Comparison of ENCODE assay signal across 17 mouse cellular contexts in genomic region chr2:149917162-149917561, GRCm38 (mm10).
DNase-seq lines count a peak whose midpoint lies in the region; ATAC-seq lines count a peak whose summit lies in the region.
"Had no signal": no experiment of that assay in that cellular context is flagged by ENCODE, and none has a peak within 500 bp of the region (broad histone marks: within the 10 kb centered on the region; RNA-seq: fewer than 3 reads in every experiment).

No protein-coding gene starts in this region.

- DNase-seq in frontal cortex, postnatal 14 days (ENCODE audit: low spot score in 2 of 2): no peak
- DNase-seq in layer of hippocampus, adult 9-11 months: peak; percentile 22
- DNase-seq in layer of hippocampus, postnatal 25 days (ENCODE audit: extremely low spot score in 1 of 2, low spot score in 1 of 2): no peak
- peak; percentile 28 for DNase-seq in cerebellum, adult 8-10 months
- DNase-seq in cerebellum, postnatal 36 days: peak; percentile 18 to 39
- no peak for DNase-seq in testis, postnatal 10 days (ENCODE audit: low spot score)
- DNase-seq: adrenal gland, adult 2 months; embryo, embryonic 11 days; heart, postnatal 10 days; kidney, postnatal 4 days; liver, postnatal 0 days; lung, postnatal 10 days; thymus, adult 2 months had no signal

- ATAC-seq in frontal cortex, adult (ENCODE audit: low TSS enrichment): peak; percentile 83
- ATAC-seq: forebrain, embryonic 16.5 days; intestine, embryonic 15.5 days; liver, postnatal 0 days; midbrain, embryonic 13.5 days had no signal

Comparison
In these comparisons a context has a peak if more than half of its experiments do, and no peak if none do; other contexts are left out.
1. DNase-seq: peak in layer of hippocampus, adult 9-11 months (single experiment), cerebellum, adult 8-10 months (single experiment) and cerebellum, postnatal 36 days (2 of 2); none in frontal cortex, postnatal 14 days (0 of 2), layer of hippocampus, postnatal 25 days (0 of 2) and testis, postnatal 10 days (single experiment).